Mouse (Mus musculus): ENCODE measurements around the gene Prx. TPM values are rescaled to one million over a fixed set of nuclear protein-coding genes. Genes with fewer than 3 reads are reported as not detected.

The Prx gene
- 5.4 and 5.6 TPM in 2 replicates for polyA plus RNA-seq (2011; ENCODE audit: insufficient read length, low read depth, missing spikeins)

DNA sequence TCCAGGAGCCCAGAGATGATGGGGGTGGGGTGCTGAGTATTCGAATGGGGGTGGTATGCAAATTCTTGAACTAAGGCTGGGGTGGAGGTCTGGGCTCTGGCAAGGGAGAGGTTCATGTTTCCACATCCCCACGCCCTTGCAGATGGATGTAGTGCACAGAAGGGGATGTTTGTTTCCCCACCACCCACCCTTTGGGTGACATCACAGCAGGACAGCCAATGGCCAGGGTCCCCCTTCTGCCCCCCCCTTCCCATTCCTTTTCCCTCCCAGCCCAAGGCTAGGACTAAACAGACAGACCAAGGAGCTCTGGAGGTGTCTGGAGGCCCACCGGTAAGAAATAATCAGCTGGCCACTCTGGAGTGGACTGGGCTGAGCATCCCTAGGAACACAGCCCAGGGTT is at the start of gene Prx:
Gene Prx, plus strand, starts transcription at position 289 of the 400 bp plus-strand sequence.
- no peaks in the 10 kb centered on the region for H3K4me1 ChIP-seq (ENCODE audit: control insufficient read depth, insufficient read depth, low read length)
- no peak within 1 kb of the TSS for H3K4me3 ChIP-seq (ENCODE audit: insufficient read depth, low read length)
- TF ChIP-seq POLR2A (IDR thresholded peaks at IDR 0.05; ENCODE audit: low read depth, low read length), result no peak
- TF ChIP-seq CTCF (IDR thresholded peaks at IDR 0.05; ENCODE audit: borderline replicate concordance, insufficient read depth, low read length), result no peak
- no peak within 1 kb of the TSS for H3K27ac ChIP-seq (ENCODE audit: insufficient read depth, low read length)

DNA sequence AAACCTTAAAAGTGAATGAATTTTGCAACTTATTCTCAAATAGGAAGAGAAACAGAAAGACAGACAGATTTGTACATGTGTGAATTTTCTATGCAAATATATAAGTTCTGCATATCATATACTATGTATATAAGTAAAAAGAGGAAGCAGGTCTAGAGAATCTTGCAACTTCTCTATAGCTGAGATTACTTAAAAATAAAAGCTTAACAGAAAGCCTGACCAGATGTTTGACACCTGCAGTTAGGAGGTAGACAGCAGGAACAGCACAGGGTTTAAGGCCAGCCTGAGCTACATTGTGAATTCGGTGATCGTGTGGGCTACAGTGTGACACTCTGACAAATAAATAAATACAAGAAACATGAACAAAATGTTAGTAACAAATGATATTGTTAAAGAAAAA is 47.8 kb upstream of the Prx start:
- no peak overlapping the region for H3K4me3 ChIP-seq (ENCODE audit: insufficient read depth, low read length)
- H3K4me1 ChIP-seq (ENCODE audit: control insufficient read depth, insufficient read depth, low read length), result peaks cover 4% of the 10 kb centered on the region; the same call in 1 of the 2 replicates
- no peak overlapping the region for H3K27ac ChIP-seq (ENCODE audit: insufficient read depth, low read length)
- TF ChIP-seq CTCF (IDR thresholded peaks at IDR 0.05; ENCODE audit: borderline replicate concordance, insufficient read depth, low read length) (no peak), POLR2A (IDR thresholded peaks at IDR 0.05; ENCODE audit: low read depth, low read length) (no peak)

DNA sequence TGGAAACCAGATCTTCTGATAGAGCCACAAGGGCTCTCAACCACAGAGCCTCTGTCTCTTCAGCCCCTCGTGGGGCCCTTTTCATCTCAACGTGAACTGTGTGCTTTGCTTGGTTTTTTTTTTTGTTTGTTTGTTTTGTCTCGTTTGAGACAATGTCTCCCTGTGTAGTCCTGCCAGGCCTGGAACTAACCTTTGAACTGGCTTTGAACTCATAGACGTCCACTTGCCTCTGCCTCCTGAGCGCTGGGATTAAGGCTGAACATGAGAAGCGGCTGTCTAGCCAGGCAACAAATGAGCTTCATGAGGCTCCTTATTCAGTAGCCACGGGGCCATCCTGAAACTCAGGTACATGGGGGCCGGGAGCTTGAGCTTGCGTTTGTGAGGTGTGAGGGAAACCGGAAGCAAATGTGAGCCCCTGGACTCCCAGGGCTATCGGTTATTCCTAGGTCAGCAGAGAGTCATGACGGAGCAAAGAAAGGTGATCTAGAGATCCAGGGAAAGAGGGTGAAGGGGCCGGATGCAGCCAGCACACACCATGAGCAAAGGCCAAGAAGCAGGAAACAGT is 46.8 kb upstream of the Prx start:
- Histone ChIP-seq H3K4me3 (ENCODE audit: insufficient read depth, low read length) (no peak overlapping the region), H3K27ac (ENCODE audit: insufficient read depth, low read length) (no peak overlapping the region), H3K4me1 (ENCODE audit: control insufficient read depth, insufficient read depth, low read length) (no peaks in the 10 kb centered on the region)
- TF ChIP-seq POLR2A (IDR thresholded peaks at IDR 0.05; ENCODE audit: low read depth, low read length) (no peak), CTCF (IDR thresholded peaks at IDR 0.05; ENCODE audit: borderline replicate concordance, insufficient read depth, low read length) (no peak)

DNA sequence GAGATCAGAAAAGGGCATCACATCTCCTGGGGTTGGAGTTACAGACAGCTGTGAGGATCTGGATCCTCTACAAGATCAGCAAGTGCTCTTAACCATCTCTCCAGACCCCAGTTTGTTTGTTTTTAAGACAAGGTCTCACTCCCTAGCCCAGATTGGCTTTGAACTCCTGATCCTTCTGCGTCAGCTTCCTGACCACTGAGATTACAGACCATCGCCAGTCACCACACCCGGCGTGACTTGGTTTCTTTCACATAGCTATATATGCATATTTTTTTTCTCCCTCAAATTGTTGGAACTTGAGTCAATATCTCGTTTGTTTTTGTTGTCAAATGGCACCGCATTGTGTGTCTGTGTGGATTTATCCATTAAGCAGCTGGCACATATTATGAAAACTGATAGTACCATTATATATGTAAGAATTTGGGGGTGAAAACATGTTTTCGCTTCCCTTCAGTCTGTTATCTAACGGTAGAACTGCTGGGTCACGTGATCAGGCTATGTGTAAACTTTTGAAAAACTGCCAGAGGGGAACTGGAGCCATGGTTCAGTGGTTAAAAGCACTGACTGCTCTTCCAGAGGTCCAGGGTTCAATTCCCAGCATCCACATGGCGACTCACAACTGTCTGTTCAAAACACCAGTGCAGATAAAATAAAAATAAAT is 44.5 kb upstream of the Prx start:
- Histone ChIP-seq H3K27ac (ENCODE audit: insufficient read depth, low read length) (no peak overlapping the region), H3K4me3 (ENCODE audit: insufficient read depth, low read length) (no peak overlapping the region), H3K4me1 (ENCODE audit: control insufficient read depth, insufficient read depth, low read length) (no peaks in the 10 kb centered on the region)
- TF ChIP-seq POLR2A (IDR thresholded peaks at IDR 0.05; ENCODE audit: low read depth, low read length), result no peak
- TF ChIP-seq CTCF (IDR thresholded peaks at IDR 0.05; ENCODE audit: borderline replicate concordance, insufficient read depth, low read length), result no peak

DNA sequence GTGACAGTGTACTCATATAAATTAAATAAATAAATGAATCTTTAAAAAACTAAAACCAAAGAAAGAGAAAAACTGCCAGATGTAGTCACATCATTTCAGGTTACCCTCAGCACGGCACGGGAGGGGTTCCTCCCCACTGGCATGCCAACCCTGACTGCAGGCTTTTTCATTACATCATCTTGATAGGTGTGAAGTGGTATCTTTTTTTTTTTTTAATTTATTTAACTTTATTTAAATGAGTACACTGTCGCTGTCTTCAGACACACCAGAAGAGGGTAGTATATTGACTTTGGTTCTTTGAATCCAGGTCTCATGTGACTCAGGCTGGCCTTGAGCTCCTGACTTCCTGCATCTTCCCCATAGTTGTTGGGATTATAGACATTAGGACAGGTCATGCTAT is 43.9 kb upstream of the Prx start:
- no peak for TF ChIP-seq POLR2A (IDR thresholded peaks at IDR 0.05; ENCODE audit: low read depth, low read length)
- TF ChIP-seq CTCF (IDR thresholded peaks at IDR 0.05; ENCODE audit: borderline replicate concordance, insufficient read depth, low read length), result no peak
- no peak overlapping the region for H3K27ac ChIP-seq (ENCODE audit: insufficient read depth, low read length)
- H3K4me1 ChIP-seq (ENCODE audit: control insufficient read depth, insufficient read depth, low read length), result no peaks in the 10 kb centered on the region

DNA sequence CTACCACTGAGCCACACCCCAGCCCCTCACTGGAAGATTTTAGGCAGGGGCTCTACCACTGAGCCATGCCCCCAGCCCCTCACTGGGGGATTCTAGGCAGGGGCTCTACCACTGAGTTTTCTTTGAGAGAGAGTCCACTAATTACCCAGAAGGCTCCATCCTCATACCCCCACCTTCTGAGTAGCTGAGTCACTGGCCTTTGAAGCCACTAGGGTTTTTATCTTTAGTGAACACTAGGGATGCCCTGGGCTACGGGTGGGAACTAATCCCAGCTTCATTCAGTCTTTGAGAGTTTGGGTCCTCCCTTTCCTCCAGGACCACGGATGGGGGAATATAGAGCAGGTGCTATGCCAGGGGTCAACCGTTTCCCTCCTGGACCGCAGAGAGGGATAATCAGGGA is 40.5 kb upstream of the Prx start:
- TF ChIP-seq POLR2A (IDR thresholded peaks at IDR 0.05; ENCODE audit: low read depth, low read length) (no peak), CTCF (IDR thresholded peaks at IDR 0.05; ENCODE audit: borderline replicate concordance, insufficient read depth, low read length) (no peak)
- H3K27ac ChIP-seq (ENCODE audit: insufficient read depth, low read length), result no peak overlapping the region
- no peak overlapping the region for H3K4me3 ChIP-seq (ENCODE audit: insufficient read depth, low read length)
- H3K4me1 ChIP-seq (ENCODE audit: control insufficient read depth, insufficient read depth, low read length), result no peaks in the 10 kb centered on the region

More for the DNA sequence above, 43.9 kb upstream of the Prx start:
- no peak overlapping the region for H3K4me3 ChIP-seq (ENCODE audit: insufficient read depth, low read length)

DNA sequence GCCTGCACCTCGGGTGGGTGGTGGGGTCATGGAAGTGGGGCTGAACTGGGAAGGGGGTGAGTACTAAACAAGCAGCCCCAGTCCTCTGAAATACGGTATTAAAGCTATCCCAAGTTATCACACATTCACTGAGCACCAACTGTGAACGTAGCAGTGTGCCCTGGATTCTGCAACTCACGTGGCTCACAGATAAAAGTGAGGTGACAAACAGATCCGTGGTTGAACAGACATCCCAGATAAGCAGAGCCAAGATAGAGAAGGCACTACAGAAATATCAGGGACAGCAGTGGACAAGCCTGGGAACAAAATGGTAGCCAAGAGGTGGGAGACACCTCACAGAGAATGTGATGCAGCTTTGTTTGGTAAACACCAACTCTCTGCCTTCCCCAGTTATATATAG is 39.5 kb upstream of the Prx start:
- H3K4me3 ChIP-seq (ENCODE audit: insufficient read depth, low read length), result no peak overlapping the region
- no peaks in the 10 kb centered on the region for H3K4me1 ChIP-seq (ENCODE audit: control insufficient read depth, insufficient read depth, low read length)
- TF ChIP-seq POLR2A (IDR thresholded peaks at IDR 0.05; ENCODE audit: low read depth, low read length) (no peak), CTCF (IDR thresholded peaks at IDR 0.05; ENCODE audit: borderline replicate concordance, insufficient read depth, low read length) (no peak)
- H3K27ac ChIP-seq (ENCODE audit: insufficient read depth, low read length), result no peak overlapping the region

DNA sequence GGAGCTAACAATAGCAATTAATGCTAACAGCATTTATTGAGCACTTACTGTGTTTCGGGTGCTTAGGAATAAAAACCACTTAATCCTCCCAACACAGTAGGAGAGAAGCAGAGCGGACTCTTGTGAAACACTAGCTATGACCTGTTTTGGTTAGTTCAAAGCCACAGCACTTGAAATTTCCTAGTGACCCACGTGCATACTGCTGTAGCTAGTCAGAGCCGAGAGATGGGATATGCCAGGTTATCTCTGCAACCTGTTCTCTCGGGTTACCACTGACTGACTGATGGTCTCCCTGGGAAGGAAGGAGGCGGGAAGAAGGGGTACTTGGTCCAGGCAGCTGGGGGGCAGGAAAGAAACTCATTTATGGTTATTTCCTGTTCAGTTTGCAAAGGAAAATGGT is 38.6 kb upstream of the Prx start:
- Histone ChIP-seq H3K4me3 (ENCODE audit: insufficient read depth, low read length) (no peak overlapping the region), H3K4me1 (ENCODE audit: control insufficient read depth, insufficient read depth, low read length) (no peaks in the 10 kb centered on the region), H3K27ac (ENCODE audit: insufficient read depth, low read length) (no peak overlapping the region)
- TF ChIP-seq POLR2A (IDR thresholded peaks at IDR 0.05; ENCODE audit: low read depth, low read length), result no peak
- TF ChIP-seq CTCF (IDR thresholded peaks at IDR 0.05; ENCODE audit: borderline replicate concordance, insufficient read depth, low read length), result no peak

DNA sequence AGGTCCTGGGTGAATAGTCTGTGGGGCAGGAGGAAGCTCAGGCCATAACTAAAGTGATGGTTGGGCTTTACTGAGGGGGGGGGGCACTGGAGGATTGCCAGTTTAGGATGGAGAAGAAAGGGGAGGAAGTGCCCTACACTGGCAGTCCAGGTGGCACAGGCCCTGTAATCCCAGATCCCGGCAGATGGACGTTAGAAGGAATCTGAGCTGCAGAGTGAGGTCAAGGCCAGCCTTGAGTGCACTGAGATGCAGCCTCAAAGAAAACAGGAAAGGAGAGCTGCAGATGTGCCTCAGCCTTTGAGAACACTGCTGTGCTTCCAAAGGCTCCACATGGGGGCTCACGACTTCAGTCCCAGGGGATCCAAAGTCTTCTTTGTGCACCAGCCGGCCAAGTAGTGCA is 31.5 kb upstream of the Prx start:
- Histone ChIP-seq H3K4me3 (ENCODE audit: insufficient read depth, low read length) (no peak overlapping the region), H3K4me1 (ENCODE audit: control insufficient read depth, insufficient read depth, low read length) (no peaks in the 10 kb centered on the region), H3K27ac (ENCODE audit: insufficient read depth, low read length) (no peak overlapping the region)
- TF ChIP-seq POLR2A (IDR thresholded peaks at IDR 0.05; ENCODE audit: low read depth, low read length) (no peak), CTCF (IDR thresholded peaks at IDR 0.05; ENCODE audit: borderline replicate concordance, insufficient read depth, low read length) (no peak)

DNA sequence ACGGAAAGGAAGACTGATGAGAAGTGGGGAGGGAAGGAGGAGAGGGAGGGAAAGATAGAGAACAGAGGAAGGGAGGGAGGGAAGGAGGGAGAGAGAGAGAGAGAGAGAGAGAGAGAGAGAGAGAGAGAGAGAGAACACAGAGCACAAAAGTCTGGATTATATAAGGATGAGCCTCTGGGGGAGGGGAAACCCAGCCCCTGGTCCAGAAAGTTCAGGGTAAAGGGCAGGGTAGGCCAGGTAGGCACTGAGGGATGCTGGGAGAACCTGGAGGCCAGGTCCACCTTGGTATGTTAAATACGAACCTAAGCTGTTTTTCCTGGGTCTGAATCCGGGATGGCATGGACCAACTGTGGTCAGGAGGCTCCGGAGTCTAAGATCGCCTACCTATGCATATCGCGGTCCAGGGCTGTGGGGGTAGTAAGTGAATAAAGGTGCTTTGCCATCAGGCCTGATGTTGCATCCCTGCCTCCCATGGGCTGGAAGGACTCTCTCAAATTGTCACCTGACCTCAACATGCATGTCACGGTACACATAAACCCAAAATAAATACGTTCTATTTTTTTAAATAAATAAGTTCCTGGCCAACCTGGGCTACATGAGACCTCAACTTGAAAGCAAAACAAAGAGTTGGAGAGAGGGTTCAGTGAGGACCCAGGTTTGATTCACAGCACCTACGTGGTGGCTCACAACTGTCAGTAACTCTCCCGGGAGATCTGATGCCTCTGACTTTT is 27.6 kb upstream of the Prx start:
- Histone ChIP-seq H3K4me3 (ENCODE audit: insufficient read depth, low read length) (no peak overlapping the region), H3K27ac (ENCODE audit: insufficient read depth, low read length) (no peak overlapping the region), H3K4me1 (ENCODE audit: control insufficient read depth, insufficient read depth, low read length) (no peaks in the 10 kb centered on the region)
- TF ChIP-seq CTCF (IDR thresholded peaks at IDR 0.05; ENCODE audit: borderline replicate concordance, insufficient read depth, low read length), result no peak
- TF ChIP-seq POLR2A (IDR thresholded peaks at IDR 0.05; ENCODE audit: low read depth, low read length), result no peak
